Mouse (Mus musculus) heart, embryonic 12.5 days (tissue): ENCODE measurements at regions not wholly inside any gene's neighbourhood (a gene's known extent, or its start where the extent isn't known, plus 50 kb on each side); places are given as distances from the start of the nearest gene placed in this dataset. TPM values are rescaled to one million over a fixed set of nuclear protein-coding genes. Genes with fewer than 3 reads are reported as not detected.

ENCODE experiments used
- microRNA-seq: library from miRNA; unstranded; fragments of <30 nt; microRNA quantifications from one replicate; pipeline ENCODE4, GENCODE M21; 2017

Small RNAs in the stretch of these regions (microRNA-seq; reads per million reads assigned to microRNA genes)
- not detected for gene Gm23292
